Mouse (Mus musculus) MEL (cell line): ENCODE results near the gene Runx1. TPM values are rescaled to one million over a fixed set of nuclear protein-coding genes. Genes with fewer than 3 reads are reported as not detected.

ENCODE experiments used
- DNase-seq: peaks from one replicate; pipeline ENCODE4 v3.0.0; 2011; ENCODE audit warnings: low read depth, low spot score
- H3K27ac ChIP-seq: 2 replicates; pipeline ENCODE4 v1.5.1; 2012; ENCODE audit warnings: low read depth, mild to moderate bottlenecking, control low read depth, low read length, moderate library complexity; ENCODE audit not compliant: control insufficient read depth
- H3K27me3 ChIP-seq, 2 experiments: fragments of 150-350 bp in 1 of 2; sonication (generic) in 1 of 2; 2 replicates each; pipeline ENCODE4 v1.6.1; 2012; ENCODE audit warnings: low read length in 2 of 2, mild to moderate bottlenecking in 2 of 2, improper control_type of control experiment in 1 of 2, moderate library complexity in 1 of 2; ENCODE audit not compliant: insufficient read depth in 2 of 2, control insufficient read depth in 1 of 2
- H3K36me3 ChIP-seq, 2 experiments: 2 replicates each; pipeline ENCODE4 v1.6.1; 2012 to 2014; ENCODE audit warnings: low read length in 2 of 2, improper control_type of control experiment in 1 of 2, inconsistent platforms in 1 of 2, mild to moderate bottlenecking in 1 of 2; ENCODE audit not compliant: insufficient read depth in 2 of 2, control insufficient read depth in 1 of 2
- H3K4me1 ChIP-seq, 2 experiments: fragments of 150-350 bp in 1 of 2; sonication (generic) in 1 of 2; 2 replicates each; pipeline ENCODE4 v1.6.1; 2012; ENCODE audit warnings: low read length in 2 of 2, improper control_type of control experiment in 1 of 2, mild to moderate bottlenecking in 1 of 2; ENCODE audit not compliant: insufficient read depth in 2 of 2, control insufficient read depth in 1 of 2
- H3K4me3 ChIP-seq, 2 experiments: fragments of 150-350 bp in 1 of 2; sonication (generic) in 1 of 2; 2 replicates each; pipeline ENCODE4 v1.5.1; 2012; ENCODE audit warnings: low read depth in 2 of 2, low read length in 2 of 2, mild to moderate bottlenecking in 2 of 2, moderate library complexity in 2 of 2, control low read depth in 1 of 2, improper control_type of control experiment in 1 of 2; ENCODE audit not compliant: control insufficient read depth in 1 of 2, insufficient read depth in 1 of 2
- H3K79me2 ChIP-seq: 2 replicates; pipeline ENCODE4 v1.6.1; 2012; ENCODE audit warnings: mild to moderate bottlenecking, low read length, moderate library complexity; ENCODE audit not compliant: control insufficient read depth, poor library complexity, insufficient read depth
- H3K9ac ChIP-seq: 2 replicates; pipeline ENCODE4 v1.6.1; 2012; ENCODE audit warnings: low read depth, mild to moderate bottlenecking, control low read depth, low read length, moderate library complexity; ENCODE audit not compliant: control insufficient read depth, poor library complexity, severe bottlenecking
- H3K9me3 ChIP-seq: fragments of 150-350 bp; sonication (generic); replicated peaks from 2 replicates; pipeline ENCODE4 v1.6.1; 2012; ENCODE audit warnings: mild to moderate bottlenecking, low read length, improper control_type of control experiment, moderate library complexity; ENCODE audit not compliant: insufficient read depth
- BHLHE40 ChIP-seq: IDR thresholded peaks from 2 replicates; pipeline ENCODE4 v1.6.1; 2012; ENCODE audit warnings: low read depth, mild to moderate bottlenecking, inconsistent platforms, low read length, improper control_type of control experiment, borderline replicate concordance
- CHD1 ChIP-seq: IDR thresholded peaks from 2 replicates; pipeline ENCODE4 v1.6.1; 2012; ENCODE audit warnings: low read depth, mild to moderate bottlenecking, inconsistent platforms, low read length, improper control_type of control experiment
- CHD2 ChIP-seq: IDR thresholded peaks from 2 replicates; pipeline ENCODE4 v1.6.1; 2011; ENCODE audit warnings: low read length, improper control_type of control experiment
- CTCF ChIP-seq, 3 experiments: IDR thresholded peaks in 2 of 3; conservative IDR thresholded peaks in 1 of 3; 2 replicates each; pipeline ENCODE4 v1.5.1; 2011 to 2012; ENCODE audit warnings: low read length in 3 of 3, low read depth in 2 of 3, mild to moderate bottlenecking in 2 of 3, improper control_type of control experiment in 1 of 3, inconsistent platforms in 1 of 3, mixed read lengths in 1 of 3, moderate library complexity in 1 of 3; ENCODE audit not compliant: control insufficient read depth in 1 of 3, insufficient read depth in 1 of 3, poor library complexity in 1 of 3, severe bottlenecking in 1 of 3
- EP300 ChIP-seq, 2 experiments: IDR thresholded peaks; 2 replicates each; pipeline ENCODE4 v1.6.1; 2011; ENCODE audit warnings: improper control_type of control experiment in 2 of 2, low read length in 2 of 2, low read depth in 1 of 2, mild to moderate bottlenecking in 1 of 2
- ETS1 ChIP-seq: IDR thresholded peaks from 2 replicates; pipeline ENCODE4 v1.6.1; 2012; ENCODE audit warnings: low read depth, mild to moderate bottlenecking, inconsistent platforms, low read length, improper control_type of control experiment, moderate library complexity
- GABPA ChIP-seq: IDR thresholded peaks from 2 replicates; pipeline ENCODE4 v1.6.1; 2012; ENCODE audit warnings: low read depth, mild to moderate bottlenecking, inconsistent platforms, low read length, improper control_type of control experiment, moderate library complexity
- HCFC1 ChIP-seq: IDR thresholded peaks from 2 replicates; pipeline ENCODE4 v1.6.1; 2012; ENCODE audit warnings: low read depth, mild to moderate bottlenecking, inconsistent platforms, low read length, improper control_type of control experiment, moderate library complexity
- MAFK ChIP-seq: IDR thresholded peaks from 2 replicates; pipeline ENCODE4 v1.6.1; 2011; ENCODE audit warnings: low read depth, mild to moderate bottlenecking, low read length, improper control_type of control experiment, borderline replicate concordance
- MAX ChIP-seq: IDR thresholded peaks from 2 replicates; pipeline ENCODE4 v1.6.1; 2011; ENCODE audit warnings: low read length, improper control_type of control experiment
- MAZ ChIP-seq: IDR thresholded peaks from 2 replicates; pipeline ENCODE4 v1.6.1; 2012; ENCODE audit warnings: low read depth, mild to moderate bottlenecking, inconsistent platforms, low read length, improper control_type of control experiment
- MEF2A ChIP-seq: IDR thresholded peaks from 2 replicates; pipeline ENCODE4 v1.6.1; 2014; ENCODE audit warnings: low read depth, mild to moderate bottlenecking, inconsistent platforms, low read length, improper control_type of control experiment; ENCODE audit not compliant: poor library complexity, insufficient replicate concordance, severe bottlenecking; ENCODE audit errors: extremely low read depth
- MYB ChIP-seq: IDR thresholded peaks from 2 replicates; pipeline ENCODE4 v1.6.1; 2011; ENCODE audit warnings: mild to moderate bottlenecking, low read depth, low read length, improper control_type of control experiment
- MYC ChIP-seq: IDR thresholded peaks from 2 replicates; pipeline ENCODE4 v1.6.1; 2011; ENCODE audit warnings: low read depth, mild to moderate bottlenecking, low read length, improper control_type of control experiment, moderate library complexity
- NRF1 ChIP-seq: IDR thresholded peaks from 2 replicates; pipeline ENCODE4 v1.6.1; 2014; ENCODE audit warnings: low read depth, mild to moderate bottlenecking, inconsistent platforms, low read length, improper control_type of control experiment, moderate library complexity; ENCODE audit not compliant: poor library complexity, insufficient read depth, severe bottlenecking
- POLR2A ChIP-seq, 2 experiments: IDR thresholded peaks; 2 replicates each; pipeline ENCODE4 v1.6.1; 2011 to 2012; ENCODE audit warnings: low read length in 2 of 2, mild to moderate bottlenecking in 2 of 2, control low read depth in 1 of 2, improper control_type of control experiment in 1 of 2, low read depth in 1 of 2, moderate library complexity in 1 of 2; ENCODE audit not compliant: control insufficient read depth in 1 of 2, insufficient read depth in 1 of 2, poor library complexity in 1 of 2
- POLR2AphosphoS2 ChIP-seq: IDR thresholded peaks from 2 replicates; pipeline ENCODE4 v1.6.1; 2011; ENCODE audit warnings: low read length, improper control_type of control experiment
- POLR2AphosphoS5 ChIP-seq: IDR thresholded peaks from 2 replicates; pipeline ENCODE4 v1.6.1; 2012; ENCODE audit warnings: low read depth, borderline replicate concordance, mild to moderate bottlenecking, inconsistent platforms, low read length, moderate library complexity, mixed read lengths
- RAD21 ChIP-seq: IDR thresholded peaks from 2 replicates; pipeline ENCODE4 v1.6.1; 2011; ENCODE audit warnings: mild to moderate bottlenecking, low read depth, low read length, improper control_type of control experiment
- SIN3A ChIP-seq: IDR thresholded peaks from 2 replicates; pipeline ENCODE4 v1.6.1; 2012; ENCODE audit warnings: low read length, improper control_type of control experiment, inconsistent platforms
- SMC3 ChIP-seq: IDR thresholded peaks from 2 replicates; pipeline ENCODE4 v1.6.1; 2011; ENCODE audit warnings: low read depth, low read length, improper control_type of control experiment
- TAL1 ChIP-seq: IDR thresholded peaks from 2 replicates; pipeline ENCODE4 v1.6.1; 2012; ENCODE audit warnings: mild to moderate bottlenecking, inconsistent platforms, low read length, moderate library complexity, mixed read lengths
- TBP ChIP-seq: IDR thresholded peaks from 2 replicates; pipeline ENCODE4 v1.8.0; 2011; ENCODE audit warnings: low read depth, low read length, improper control_type of control experiment
- UBTF ChIP-seq: IDR thresholded peaks from 2 replicates; pipeline ENCODE4 v1.6.1; 2012; ENCODE audit warnings: low read depth, mild to moderate bottlenecking, inconsistent platforms, low read length, improper control_type of control experiment, moderate library complexity, borderline replicate concordance; ENCODE audit not compliant: insufficient read depth
- USF1 ChIP-seq: IDR thresholded peaks from 2 replicates; pipeline ENCODE4 v1.6.1; 2014; ENCODE audit warnings: low read depth, mild to moderate bottlenecking, inconsistent platforms, low read length, improper control_type of control experiment, moderate library complexity
- USF2 ChIP-seq, 2 experiments: IDR thresholded peaks; 2 replicates each; pipeline ENCODE4 v1.6.1; 2011 to 2012; ENCODE audit warnings: improper control_type of control experiment in 2 of 2, low read length in 2 of 2, borderline replicate concordance in 1 of 2, inconsistent platforms in 1 of 2, low read depth in 1 of 2, mild to moderate bottlenecking in 1 of 2; ENCODE audit not compliant: insufficient read depth in 1 of 2
- ZC3H11A ChIP-seq: IDR thresholded peaks from 2 replicates; pipeline ENCODE4 v1.6.1; 2012; ENCODE audit warnings: low read depth, mild to moderate bottlenecking, inconsistent platforms, low read length, improper control_type of control experiment
- ZKSCAN1 ChIP-seq: IDR thresholded peaks from 2 replicates; pipeline ENCODE4 v1.6.1; 2012; ENCODE audit warnings: low read depth, mild to moderate bottlenecking, inconsistent platforms, low read length, improper control_type of control experiment, moderate library complexity
- ZMIZ1 ChIP-seq: IDR thresholded peaks from 2 replicates; pipeline ENCODE4 v1.6.1; 2012; ENCODE audit warnings: low read depth, mild to moderate bottlenecking, inconsistent platforms, low read length, improper control_type of control experiment, moderate library complexity
- ZNF384 ChIP-seq: IDR thresholded peaks from 2 replicates; pipeline ENCODE4 v1.6.1; 2012; ENCODE audit warnings: low read depth, mild to moderate bottlenecking, inconsistent platforms, low read length, improper control_type of control experiment
- polyA plus RNA-seq, 2 experiments: library from polyadenylated mRNA; stranded (reverse) in 1 of 2; unstranded in 1 of 2; fragments of >175 nt in 1 of 2; fragments of >200 nt in 1 of 2; gene quantifications; 2 replicates each; pipeline versions ENCODE4 v1.2.1 to v1.2.4; 2012; ENCODE audit warnings: low replicate concordance in 2 of 2, low read depth in 1 of 2; ENCODE audit not compliant: insufficient read length in 2 of 2, insufficient read depth in 1 of 2, missing spikeins in 1 of 2
- total RNA-seq: library from RNA; depleted of rRNA; stranded (reverse); fragments of 300-350 nt; gene quantifications from 2 replicates; pipeline ENCODE4 v1.2.3, GENCODE M21; 2012

Gene Runx1
- total and polyA plus RNA-seq, 3 experiments: 14.3 to 23.5 TPM; not detected in 1

DNA sequence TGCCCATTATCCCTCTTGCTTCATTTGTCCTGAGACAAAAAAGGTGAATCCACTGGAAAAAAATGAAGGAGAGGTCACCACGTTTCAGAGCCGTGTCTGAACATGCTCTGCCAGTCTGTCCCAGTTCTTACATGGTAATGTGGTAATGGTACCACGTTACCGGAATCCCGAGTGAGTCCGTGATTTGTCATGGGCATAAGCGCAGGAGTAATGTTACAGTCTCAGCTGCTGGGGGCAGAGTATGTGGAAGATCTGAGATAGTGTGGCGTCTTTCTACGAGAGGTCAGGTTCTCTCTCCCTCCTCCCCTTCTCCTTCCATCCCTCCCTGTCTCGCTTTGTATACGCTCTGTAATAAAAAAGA is 216.3 kb downstream of the Runx1 start:
- no peaks in the 10 kb centered on the region for H3K4me1 ChIP-seq
- H3K4me3 ChIP-seq: no peak overlapping the region
- no peak for DNase-seq
- H3K9me3 ChIP-seq: no peaks in the 10 kb centered on the region
- no peaks in the 10 kb centered on the region; the same call in 1 of the 2 replicates for H3K79me2 ChIP-seq
- H3K9ac ChIP-seq: no peak overlapping the region
- TF ChIP-seq TBP: no peak
- TF ChIP-seq ZC3H11A: no peak
- no peak for TF ChIP-seq ZKSCAN1
- no peak for TF ChIP-seq ZNF384
- no peak for TF ChIP-seq UBTF
- no peak for TF ChIP-seq MYB
- TF ChIP-seq POLR2A (IDR thresholded peaks at IDR 0.05; ENCODE audit: control insufficient read depth in 1 of 2, insufficient read depth in 1 of 2, low read depth in 1 of 2, low read length in 2 of 2, poor library complexity in 1 of 2): no peak
- no peak for TF ChIP-seq CHD1
- no peak for TF ChIP-seq MYC
- TF ChIP-seq MEF2A: no peak
- no peak for TF ChIP-seq USF1
- TF ChIP-seq ZMIZ1: no peak
- TF ChIP-seq RAD21: no peak
- no peak for TF ChIP-seq SIN3A
- TF ChIP-seq TAL1: no peak
- TF ChIP-seq POLR2AphosphoS2: no peak
- TF ChIP-seq EP300 (IDR thresholded peaks at IDR 0.05; ENCODE audit: low read depth in 1 of 2, low read length in 2 of 2): no peak
- TF ChIP-seq MAX: no peak
- no peak for TF ChIP-seq GABPA
- no peaks in the 10 kb centered on the region for H3K27me3 ChIP-seq
- no peak overlapping the region for H3K27ac ChIP-seq
- peaks cover 0 to 21% of the 10 kb centered on the region in 2 experiments; a peak in 2 of 4 replicates for H3K36me3 ChIP-seq

- H3K4me1 ChIP-seq: no peaks in the 10 kb centered on the region
- H3K79me2 ChIP-seq: no peaks in the 10 kb centered on the region; the same call in 1 of the 2 replicates
- peaks cover 0 to 21% of the 10 kb centered on the region in 2 experiments; a peak in 2 of 4 replicates for H3K36me3 ChIP-seq
- no peak for TF ChIP-seq HCFC1
- no peak for TF ChIP-seq MAX
- TF ChIP-seq ZMIZ1: no peak
- no peak for TF ChIP-seq USF2 (IDR thresholded peaks at IDR 0.05; ENCODE audit: borderline replicate concordance in 1 of 2, insufficient read depth in 1 of 2, low read depth in 1 of 2, low read length in 2 of 2)
- no peak for TF ChIP-seq BHLHE40
- TF ChIP-seq CTCF (IDR thresholded peaks at IDR 0.05 in 2 of 3, conservative IDR thresholded peaks at IDR 0.05 in 1 of 3; ENCODE audit: control insufficient read depth in 1 of 3, insufficient read depth in 1 of 3, low read depth in 2 of 3, low read length in 3 of 3, poor library complexity in 1 of 3, severe bottlenecking in 1 of 3): no peak
- TF ChIP-seq POLR2AphosphoS5: no peak
- TF ChIP-seq SMC3: no peak
- TF ChIP-seq NRF1: no peak
- no peak for TF ChIP-seq ETS1
- no peak for TF ChIP-seq MAZ
- no peak for TF ChIP-seq CHD2
- TF ChIP-seq MAFK: no peak
- TF ChIP-seq MYB: no peak
- TF ChIP-seq EP300 (IDR thresholded peaks at IDR 0.05; ENCODE audit: low read depth in 1 of 2, low read length in 2 of 2): no peak
- no peak overlapping the region for H3K4me3 ChIP-seq
- DNase-seq: no peak
- no peaks in the 10 kb centered on the region for H3K27me3 ChIP-seq
- H3K27ac ChIP-seq: no peak overlapping the region
- H3K9ac ChIP-seq: no peak overlapping the region
- no peaks in the 10 kb centered on the region for H3K9me3 ChIP-seq
Measured at GRCm38 (mm10) chr16:92609006-92609716, 216.8 kb downstream of the Runx1 start.
